Mouse (Mus musculus): ENCODE measurements around the gene Tgm4. TPM values are rescaled to one million over a fixed set of nuclear protein-coding genes. Genes with fewer than 3 reads are reported as not detected.

Gene Tgm4
- polyA plus RNA-seq, 1 experiment from 2014 or later: 0.61 TPM

GRCm38 (mm10) chr9:123115566-123115965 lies 81.0 kb downstream of the Tgm4 start:
- 94% methylated on average over 1 of the region's 1 CpGs for WGBS
- Histone ChIP-seq H3K4me2 (ENCODE audit: low read length) (no peak overlapping the region), H3K9ac (ENCODE audit: low read depth, low read length) (no peak overlapping the region), H3K4me3 (ENCODE audit: low read length) (no peak overlapping the region), H3K9me3 (ENCODE audit: control insufficient read depth, low read length) (no peaks in the 10 kb centered on the region), H3K27ac (ENCODE audit: low read depth, low read length) (no peak overlapping the region), H3K27me3 (replicated peaks; ENCODE audit: control insufficient read depth, insufficient read depth, low read length) (no peaks in the 10 kb centered on the region), H3K36me3 (ENCODE audit: control insufficient read depth, insufficient read depth, low read length) (peaks cover 22% of the 10 kb centered on the region), H3K4me1 (ENCODE audit: control insufficient read depth, insufficient read depth, low read depth, low read length) (peaks cover 18% of the 10 kb centered on the region)
- ATAC-seq: no peak

Other genes with a start within 250 kb of the Tgm4 start
- gene Tcaim, start 229.2 kb upstream of the Tgm4 start, polyA plus RNA-seq (2015; fragmentation: Nextera tagmentation; extraction: Ambion mirVana): 9.3 and 9.8 TPM in 2 replicates
- 0.63 TPM in 1 of 2 replicates, not detected in the other for gene Gm35549, start 190.7 kb upstream of the Tgm4 start, polyA plus RNA-seq (2015; fragmentation: Nextera tagmentation; extraction: Ambion mirVana)
- 88.3 and 102 TPM in 2 replicates for gene Zfp445, start 168.7 kb upstream of the Tgm4 start, polyA plus RNA-seq (2015; fragmentation: Nextera tagmentation; extraction: Ambion mirVana)
- 3.9 and 4.5 TPM in 2 replicates for gene Zkscan7, start 149.0 kb upstream of the Tgm4 start, polyA plus RNA-seq (2015; fragmentation: Nextera tagmentation; extraction: Ambion mirVana)
- 14.4 and 18.0 TPM in 2 replicates for gene Zfp105, start 111.7 kb upstream of the Tgm4 start, polyA plus RNA-seq (2015; fragmentation: Nextera tagmentation; extraction: Ambion mirVana)
- gene 1110059G10Rik, start 83.7 kb upstream of the Tgm4 start, polyA plus RNA-seq (2015; fragmentation: Nextera tagmentation; extraction: Ambion mirVana): 24.8 and 25.0 TPM in 2 replicates
- gene Kif15, start 83.7 kb upstream of the Tgm4 start, polyA plus RNA-seq (2015; fragmentation: Nextera tagmentation; extraction: Ambion mirVana): 8.2 and 10.7 TPM in 2 replicates
- gene Tmem42, start 13.4 kb upstream of the Tgm4 start, polyA plus RNA-seq (2015; fragmentation: Nextera tagmentation; extraction: Ambion mirVana): 30.0 and 31.2 TPM in 2 replicates
- gene Zdhhc3, start 78.5 kb downstream of the Tgm4 start, polyA plus RNA-seq (2015; fragmentation: Nextera tagmentation; extraction: Ambion mirVana): 88.7 and 92.7 TPM in 2 replicates
- 76.3 and 78.2 TPM in 2 replicates for gene Exosc7, start 78.5 kb downstream of the Tgm4 start, polyA plus RNA-seq (2015; fragmentation: Nextera tagmentation; extraction: Ambion mirVana)
- 4.2 and 4.5 TPM in 2 replicates for gene Clec3b, start 116.2 kb downstream of the Tgm4 start, polyA plus RNA-seq (2015; fragmentation: Nextera tagmentation; extraction: Ambion mirVana)
- 0.11 and 0.24 TPM in 2 replicates for gene Cdcp1, start 181.3 kb downstream of the Tgm4 start, polyA plus RNA-seq (2015; fragmentation: Nextera tagmentation; extraction: Ambion mirVana)
- 25.3 and 32.3 TPM in 2 replicates for gene Tmem158, start 226.0 kb downstream of the Tgm4 start, polyA plus RNA-seq (2015; fragmentation: Nextera tagmentation; extraction: Ambion mirVana)